Mouse (Mus musculus): ENCODE results near the gene Ccm2l.

GRCm38 (mm10) chr2:153070762-153071490 is 5.2 kb downstream of the Ccm2l start:
- TF ChIP-seq USF1 (IDR thresholded peaks at IDR 0.05; ENCODE audit: low read depth) (no peak), POLR2A (IDR thresholded peaks at IDR 0.05; ENCODE audit: insufficient read length, low read depth) (no peak), POLR2AphosphoS2 (IDR thresholded peaks at IDR 0.05; ENCODE audit: insufficient read length, low read depth) (no peak), MYOD1 (IDR thresholded peaks at IDR 0.05; ENCODE audit: control insufficient read depth in 1 of 3, insufficient read length in 2 of 3, low read depth in 2 of 3) (no peak), TCF12 (IDR thresholded peaks at IDR 0.05; ENCODE audit: insufficient read depth, poor library complexity, severe bottlenecking) (no peak), CEBPB (IDR thresholded peaks at IDR 0.05; ENCODE audit: insufficient read depth, poor library complexity, severe bottlenecking) (no peak), E2F4 (IDR thresholded peaks at IDR 0.05; ENCODE audit: insufficient read depth) (no peak)

All from myocyte (in vitro differentiated cells).